Mouse (Mus musculus): Measurements from ENCODE around the gene Olfr1138. TPM values are rescaled to one million over a fixed set of nuclear protein-coding genes. Genes with fewer than 3 reads are reported as not detected.

Gene Olfr1138
- not detected in 2 replicates for polyA plus RNA-seq (2012; rRNA removed)

GRCm38 (mm10) chr2:87739878-87740277 is at the start of gene Olfr1138:
Gene Olfr1138 (minus strand): TSS chr2:87739978.
- DNase-seq (ENCODE audit: low read depth), result no peak

GRCm38 (mm10) chr2:87779183-87779582 is 39.4 kb upstream of the Olfr1138 start, which contains the start of gene Olfr152:
Gene Olfr152 (plus strand): TSS chr2:87779483.
- DNase-seq (ENCODE audit: low read depth), result no peak

- no peak for DNase-seq (ENCODE audit: low read depth)
Observed at GRCm38 (mm10) chr2:87776143-87776542, 36.4 kb upstream of the Olfr1138 start.

GRCm38 (mm10) chr2:87753891-87754290 is 14.1 kb upstream of the Olfr1138 start, which contains the start of gene Olfr1141:
Gene Olfr1141 (minus strand): TSS chr2:87753991.
- DNase-seq (ENCODE audit: low read depth), result no peak

- no peak for DNase-seq (ENCODE audit: low read depth)
Observed at GRCm38 (mm10) chr2:87743452-87743851, 3.7 kb upstream of the Olfr1138 start, which contains the start of gene Olfr1140. Gene Olfr1140 (plus strand): TSS chr2:87743752.

GRCm38 (mm10) chr2:87713079-87713478 is 26.7 kb downstream of the Olfr1138 start, which contains the start of gene Olfr1137:
Gene Olfr1137 (minus strand): TSS chr2:87713179.
- no peak for DNase-seq (ENCODE audit: low read depth)

GRCm38 (mm10) chr2:87693847-87694246 is 45.9 kb downstream of the Olfr1138 start, which contains the start of gene Olfr1136:
Gene Olfr1136 (minus strand): TSS chr2:87693947.
- no peak for DNase-seq (ENCODE audit: low read depth)

Other genes with a start within 250 kb of the Olfr1138 start
- not detected in 2 replicates for gene Pramel7, start 242.9 kb downstream of the Olfr1138 start, polyA plus RNA-seq (2012; rRNA removed)
- gene Pramel6, start 233.4 kb downstream of the Olfr1138 start, polyA plus RNA-seq (2012; rRNA removed), result not detected in 2 replicates
- gene Olfr153, start 208.2 kb downstream of the Olfr1138 start, polyA plus RNA-seq (2012; rRNA removed), result not detected in 2 replicates
- gene Olfr1128, start 194.4 kb downstream of the Olfr1138 start, polyA plus RNA-seq (2012; rRNA removed), result not detected in 2 replicates
- not detected in 2 replicates for gene Olfr1129, start 166.1 kb downstream of the Olfr1138 start, polyA plus RNA-seq (2012; rRNA removed)
- not detected in 2 replicates for gene Olfr1130, start 133.8 kb downstream of the Olfr1138 start, polyA plus RNA-seq (2012; rRNA removed)
- not detected in 2 replicates for gene Olfr1131, start 112.9 kb downstream of the Olfr1138 start, polyA plus RNA-seq (2012; rRNA removed)
- gene Olfr1132, start 102.4 kb downstream of the Olfr1138 start, polyA plus RNA-seq (2012; rRNA removed), result not detected in 2 replicates
- gene Olfr1133, start 92.6 kb downstream of the Olfr1138 start, polyA plus RNA-seq (2012; rRNA removed), result not detected in 2 replicates
- gene Olfr1134, start 81.5 kb downstream of the Olfr1138 start, polyA plus RNA-seq (2012; rRNA removed), result not detected in 2 replicates
- not detected in 2 replicates for gene Olfr1135, start 66.3 kb downstream of the Olfr1138 start, polyA plus RNA-seq (2012; rRNA removed)
- gene Olfr1136, start 46.0 kb downstream of the Olfr1138 start, polyA plus RNA-seq (2012; rRNA removed), result not detected in 2 replicates
- not detected in 2 replicates for gene Olfr1137, start 26.8 kb downstream of the Olfr1138 start, polyA plus RNA-seq (2012; rRNA removed)
- gene Olfr1140, start 3.8 kb upstream of the Olfr1138 start, polyA plus RNA-seq (2012; rRNA removed), result not detected in 2 replicates
- gene Olfr1141, start 14.0 kb upstream of the Olfr1138 start, polyA plus RNA-seq (2012; rRNA removed), result not detected in 2 replicates
- gene Olfr152, start 39.5 kb upstream of the Olfr1138 start, polyA plus RNA-seq (2012; rRNA removed), result not detected in 2 replicates
- not detected in 2 replicates for gene Olfr1143, start 60.6 kb upstream of the Olfr1138 start, polyA plus RNA-seq (2012; rRNA removed)
- gene Olfr1145, start 69.8 kb upstream of the Olfr1138 start, polyA plus RNA-seq (2012; rRNA removed), result not detected in 2 replicates
- not detected in 2 replicates for gene Olfr1148, start 90.6 kb upstream of the Olfr1138 start, polyA plus RNA-seq (2012; rRNA removed)
- not detected in 2 replicates for gene Olfr1150-ps1, start 104.0 kb upstream of the Olfr1138 start, polyA plus RNA-seq (2012; rRNA removed)
- gene Olfr1151, start 115.9 kb upstream of the Olfr1138 start, polyA plus RNA-seq (2012; rRNA removed), result not detected in 2 replicates
- gene Olfr1152, start 126.5 kb upstream of the Olfr1138 start, polyA plus RNA-seq (2012; rRNA removed), result not detected in 2 replicates
- not detected in 2 replicates for gene Olfr1153, start 155.0 kb upstream of the Olfr1138 start, polyA plus RNA-seq (2012; rRNA removed)
- not detected in 2 replicates for gene Olfr1154, start 165.2 kb upstream of the Olfr1138 start, polyA plus RNA-seq (2012; rRNA removed)
- not detected in 2 replicates for gene Olfr1155, start 205.2 kb upstream of the Olfr1138 start, polyA plus RNA-seq (2012; rRNA removed)
- not detected in 2 replicates for gene Olfr1156, start 213.1 kb upstream of the Olfr1138 start, polyA plus RNA-seq (2012; rRNA removed)
- gene Olfr1157, start 228.3 kb upstream of the Olfr1138 start, polyA plus RNA-seq (2012; rRNA removed), result not detected in 2 replicates
- gene Olfr74, start 234.7 kb upstream of the Olfr1138 start, polyA plus RNA-seq (2012; rRNA removed), result not detected in 2 replicates

Data from gonadal fat pad, adult 2 months (tissue).